Mouse (Mus musculus) thymus, postnatal 36 days (tissue): Measurements from ENCODE around the gene Man1a2.

Source experiments
- DNase-seq, 2 experiments: peaks; one replicate each; pipeline ENCODE4 v3.0.0; 2022; ENCODE audit warnings: mixed read lengths in 2 of 2

Man1a2 gene

DNA sequence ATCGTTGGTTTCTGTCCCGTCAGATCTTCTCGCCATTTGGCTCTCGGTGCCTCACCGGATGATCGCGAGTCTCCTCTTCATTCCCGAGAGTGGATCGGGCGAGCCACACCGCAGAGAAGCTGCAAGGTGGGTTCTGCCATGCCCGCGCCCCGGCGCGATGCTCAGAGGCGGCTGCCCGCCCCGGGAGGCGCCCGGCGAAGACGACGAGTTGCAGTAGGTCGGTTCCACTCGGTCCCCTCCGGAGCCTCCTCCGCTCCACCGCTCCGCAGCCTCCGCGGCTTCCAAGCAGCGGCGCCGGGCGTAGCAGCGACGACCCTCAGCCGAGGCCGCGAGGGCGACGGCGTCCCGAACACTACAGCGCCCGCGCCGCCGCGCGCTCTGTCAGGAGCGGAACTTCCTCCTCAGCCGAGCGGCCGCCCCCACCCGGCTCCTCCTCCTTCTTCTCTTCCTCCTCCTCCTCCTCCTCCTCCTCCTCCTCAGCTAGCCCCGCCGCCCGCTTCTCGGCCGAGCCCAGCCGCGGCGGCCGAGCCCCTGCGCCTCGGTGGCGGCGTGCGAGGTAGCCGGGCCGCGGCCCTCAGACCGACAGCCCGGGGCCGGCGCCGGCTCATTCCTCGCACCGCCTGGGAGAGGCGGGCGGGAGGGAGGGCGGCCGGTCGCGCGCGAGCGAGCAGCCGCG lies at the start of gene Man1a2:
Gene Man1a2 (minus strand): TSS at position 417 of the 676 bp plus-strand sequence.
- DNase-seq: peak; percentile 91 to 94

DNA sequence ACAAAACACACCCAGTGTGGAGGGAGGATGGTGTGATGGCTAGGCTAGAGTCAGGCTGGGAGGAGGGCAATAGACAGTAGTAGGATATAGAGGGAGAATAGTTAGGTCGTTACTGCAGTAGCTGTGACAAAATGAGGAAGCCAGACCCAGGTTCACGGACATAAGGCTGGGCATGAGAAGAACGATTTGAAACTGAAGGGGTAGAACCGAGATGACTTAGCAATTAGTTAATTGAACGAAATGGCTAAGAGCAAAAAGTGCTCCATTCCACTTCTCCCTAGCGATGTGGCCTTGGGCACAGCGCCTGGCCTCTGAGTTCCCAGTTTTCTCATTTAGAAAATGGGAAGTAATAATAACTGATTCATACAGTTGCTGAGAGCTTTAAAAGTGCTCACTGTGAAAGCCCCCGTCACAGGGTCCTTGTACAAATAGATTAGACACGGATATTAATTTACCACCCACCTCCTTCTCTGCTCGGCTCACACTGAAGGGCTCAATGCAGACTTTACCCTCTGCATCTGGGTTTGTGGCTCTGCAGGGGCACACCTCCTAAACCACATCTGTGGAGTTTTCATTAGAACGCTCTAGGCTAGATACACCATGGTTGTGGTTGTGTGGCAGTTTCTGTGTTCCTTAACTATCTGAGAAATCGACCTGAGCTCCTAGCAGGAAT lies 49.3 kb upstream of the Man1a2 start:
- DNase-seq: no peak

DNA sequence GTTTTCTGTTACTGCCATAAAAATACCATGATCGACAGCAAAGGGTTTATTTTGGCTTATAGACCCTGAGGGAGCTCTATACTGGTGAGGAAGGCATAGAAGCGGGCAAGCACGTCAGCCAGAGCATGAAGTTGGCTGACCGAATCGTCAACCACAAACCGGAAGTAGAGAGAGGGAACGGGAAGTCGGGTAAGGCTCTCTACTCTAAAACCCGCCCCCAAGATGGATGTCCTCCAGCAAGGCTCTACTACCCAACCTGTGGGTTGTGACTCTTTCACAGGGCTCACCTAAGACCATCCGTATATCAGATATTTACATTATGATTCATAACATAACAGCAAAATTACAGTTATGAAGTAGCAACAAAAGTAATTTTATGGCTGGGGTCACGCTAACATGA lies 46.6 kb upstream of the Man1a2 start:
- DNase-seq: no peak

DNA sequence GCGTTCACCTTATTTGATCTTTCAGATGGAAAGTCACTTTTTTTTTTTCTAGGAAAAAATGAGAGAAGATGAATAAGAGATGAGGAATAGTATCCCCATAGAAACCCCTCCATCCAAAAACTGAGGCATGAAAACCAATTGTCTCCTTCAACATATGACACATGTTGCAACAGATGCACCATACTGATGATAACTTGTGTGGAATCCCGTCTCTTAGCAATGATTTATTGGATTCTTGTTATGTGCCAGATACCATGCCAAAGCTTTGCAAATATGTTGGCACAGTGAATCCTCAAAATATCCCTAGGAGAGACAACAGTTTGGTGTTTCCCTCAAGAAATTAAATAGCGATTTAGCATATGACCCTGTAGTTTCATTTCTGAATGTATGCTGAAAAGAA lies 46.0 kb upstream of the Man1a2 start:
- DNase-seq: no peak

DNA sequence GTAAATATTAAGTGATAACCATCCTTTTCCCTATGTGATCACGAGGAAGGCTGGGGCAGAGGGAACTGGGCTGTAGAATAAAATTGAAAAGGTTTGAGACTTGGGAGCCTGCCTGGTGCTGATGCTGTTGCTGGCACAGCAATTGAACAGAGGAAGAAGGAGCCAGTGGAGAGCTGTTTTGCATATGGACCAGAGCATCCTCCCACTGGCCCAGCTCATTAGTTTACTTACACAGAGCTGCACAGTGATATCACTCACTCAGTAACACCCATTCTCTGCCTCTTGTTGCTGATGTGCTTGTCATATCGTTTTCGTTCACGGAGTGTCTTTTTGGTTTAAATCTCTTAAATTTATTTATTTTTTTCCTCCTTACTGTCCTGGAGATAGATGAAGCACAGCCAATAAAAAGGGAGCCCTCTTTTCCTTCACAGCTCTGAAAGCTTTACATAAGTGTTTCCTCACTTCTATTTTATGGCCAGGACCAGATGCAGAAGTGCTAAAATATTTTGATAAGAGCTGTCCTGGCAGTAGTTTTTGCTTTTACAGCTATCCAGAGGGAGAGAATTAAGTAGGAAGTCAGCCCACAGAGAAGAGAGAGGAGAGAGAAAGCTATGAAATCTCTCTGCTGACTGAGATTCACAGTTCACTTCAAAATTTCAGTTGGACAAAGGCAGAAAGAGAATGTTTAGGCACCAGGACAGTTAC lies 42.9 kb upstream of the Man1a2 start:
- no peak for DNase-seq

DNA sequence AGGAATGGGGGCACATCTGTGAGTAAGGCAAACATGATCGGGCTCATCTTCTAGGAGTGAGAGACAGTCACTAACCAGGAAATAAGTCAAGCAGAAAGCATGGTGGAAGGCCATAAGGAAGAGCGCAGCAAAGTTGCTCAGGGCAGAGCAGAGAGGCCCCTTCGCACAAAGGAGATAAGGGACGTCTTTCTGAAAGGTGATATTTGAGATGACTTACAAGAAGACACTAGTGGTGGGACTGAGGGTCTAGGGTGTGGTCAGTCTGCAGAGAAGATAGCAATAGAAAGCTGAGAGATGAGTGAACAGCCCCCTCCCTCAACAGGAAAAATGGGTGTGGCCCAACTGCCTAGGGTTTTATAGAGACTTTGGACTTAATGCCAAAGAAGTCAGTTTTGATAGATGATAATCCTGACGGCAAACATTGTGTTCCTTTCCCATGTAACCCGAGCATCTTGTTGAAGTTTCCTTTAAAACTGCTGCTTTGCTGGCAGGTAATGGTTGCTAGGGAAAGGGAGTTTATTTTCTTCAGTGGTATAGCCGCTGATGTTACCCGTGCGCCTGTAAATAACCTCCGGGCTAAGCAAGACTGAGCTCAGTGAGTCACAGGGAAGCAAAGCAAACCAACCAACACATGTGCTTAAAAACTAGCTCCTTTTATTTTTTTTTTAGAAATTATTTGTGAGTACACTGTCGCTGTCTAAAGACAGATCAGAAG lies 40.8 kb upstream of the Man1a2 start:
- DNase-seq: no peak

DNA sequence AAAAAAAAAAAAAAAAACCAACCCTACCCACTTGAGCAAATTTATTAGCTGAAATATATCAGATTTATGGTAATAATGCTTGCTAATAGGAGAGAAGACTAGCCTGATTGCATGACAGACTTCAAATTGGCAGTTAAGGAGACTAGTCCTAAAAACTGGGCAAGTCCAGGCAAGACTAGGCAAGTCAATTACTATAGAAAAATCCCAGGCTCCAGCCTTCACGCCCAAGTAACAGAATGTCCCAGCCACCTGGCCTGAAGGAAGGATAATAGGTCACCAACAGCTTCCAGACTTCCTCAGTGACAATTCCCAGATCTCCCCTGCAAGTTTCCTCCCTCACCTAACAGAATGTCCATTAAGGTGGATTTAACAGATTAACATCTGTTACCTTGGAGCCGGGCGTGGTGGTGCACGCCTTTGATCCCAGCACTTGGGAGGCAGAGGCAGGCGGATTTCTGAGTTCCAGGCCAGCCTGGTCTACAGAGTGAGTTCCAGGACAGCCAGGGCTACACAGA lies 35.5 kb upstream of the Man1a2 start:
- no peak for DNase-seq

DNA sequence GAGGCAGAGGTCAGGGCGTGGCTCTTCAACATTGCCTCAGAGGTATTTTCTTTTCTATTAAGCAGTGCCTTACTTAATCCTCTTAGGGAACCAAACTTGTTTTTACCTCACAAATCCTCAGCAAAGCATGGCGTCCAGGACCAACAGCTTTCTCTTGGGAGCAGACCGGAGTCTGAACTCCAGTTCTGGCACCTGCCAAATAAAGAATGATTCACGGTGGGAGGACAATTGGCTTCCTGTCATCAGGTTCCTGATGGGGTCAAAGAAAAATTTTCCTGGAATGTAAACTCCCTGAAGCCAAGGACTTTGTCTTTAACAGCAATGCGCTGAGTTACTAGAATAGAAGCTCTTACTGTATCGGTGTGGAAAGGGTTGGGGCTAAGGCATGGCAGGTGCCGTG lies 30.9 kb upstream of the Man1a2 start:
- no peak for DNase-seq

DNA sequence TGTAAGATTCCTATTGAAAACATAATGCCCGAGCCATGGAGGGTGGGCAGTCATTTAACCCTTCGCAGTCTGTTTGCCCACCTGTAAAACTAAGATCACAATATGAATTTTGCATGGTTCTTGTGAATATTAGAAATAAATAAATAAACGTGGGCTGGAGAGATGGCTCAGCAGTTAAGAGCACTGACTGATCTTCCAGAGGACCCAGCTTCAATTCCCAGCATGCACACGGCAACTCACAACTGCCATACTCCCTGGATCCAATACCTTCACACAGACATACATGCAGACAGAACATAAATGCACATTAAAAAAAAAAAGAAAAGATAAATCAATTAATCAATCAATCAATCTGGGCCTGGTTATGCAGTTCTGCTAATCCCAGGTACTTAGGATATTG lies 30.1 kb upstream of the Man1a2 start:
- no peak for DNase-seq

DNA sequence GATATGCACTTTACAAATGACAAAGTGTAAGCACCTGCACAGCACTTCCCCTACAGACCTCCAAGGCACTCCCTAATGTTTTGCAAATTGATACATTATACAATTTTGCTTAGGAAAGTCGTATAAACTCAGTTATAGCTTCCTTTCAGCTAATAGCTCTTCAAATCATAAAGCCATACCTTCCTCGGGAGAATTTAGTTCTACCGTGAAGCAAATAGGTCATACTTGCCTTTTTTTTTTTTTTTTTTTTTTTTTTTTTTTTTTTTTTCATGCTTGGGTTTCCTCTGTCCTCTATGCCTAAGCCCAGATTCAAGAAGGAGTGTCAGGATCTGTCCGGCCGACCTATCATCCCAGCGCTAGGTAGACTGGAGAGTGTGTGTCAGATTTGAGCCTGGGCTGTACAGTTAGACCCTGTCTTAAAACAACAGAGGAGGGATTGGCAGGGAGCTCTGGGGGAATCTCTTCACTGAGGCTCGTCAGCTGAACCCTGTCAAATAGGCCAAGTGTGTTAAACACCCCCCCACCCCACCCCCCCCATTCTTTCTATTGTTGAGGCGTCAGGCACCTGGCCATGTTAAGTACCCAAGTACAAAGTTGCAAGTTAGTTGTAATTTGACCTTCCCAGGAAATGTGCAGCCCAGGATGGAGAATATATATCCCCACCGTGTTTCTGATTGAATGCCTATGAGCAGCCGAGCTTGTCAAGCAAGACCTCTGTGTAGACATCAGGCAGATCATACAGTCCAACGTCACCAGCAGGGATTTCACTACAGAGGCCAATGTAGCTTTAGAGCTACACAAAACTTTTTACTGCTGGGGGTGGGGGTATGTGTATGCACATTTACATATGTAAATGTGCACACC lies 28.1 kb upstream of the Man1a2 start:
- DNase-seq: no peak

DNA sequence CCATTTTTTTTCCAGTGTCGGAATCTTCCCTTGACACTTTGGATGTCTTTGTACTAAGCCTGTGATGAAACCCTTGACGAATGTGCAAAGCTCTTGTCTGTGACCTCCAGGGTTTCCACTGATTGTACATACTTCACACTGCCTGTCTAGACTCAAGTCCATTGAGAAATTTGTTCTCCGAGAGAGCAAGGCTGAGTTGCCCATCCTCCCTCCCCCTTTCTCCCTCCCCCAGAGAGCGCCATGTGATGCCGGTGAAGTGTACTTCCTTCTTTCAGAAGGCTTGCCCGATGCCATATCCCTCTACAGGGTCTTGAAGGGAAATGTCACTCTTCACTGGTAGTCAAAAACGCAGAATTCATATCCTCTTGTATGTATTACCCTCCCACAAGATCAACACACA lies 26.8 kb upstream of the Man1a2 start:
- DNase-seq: no peak

DNA sequence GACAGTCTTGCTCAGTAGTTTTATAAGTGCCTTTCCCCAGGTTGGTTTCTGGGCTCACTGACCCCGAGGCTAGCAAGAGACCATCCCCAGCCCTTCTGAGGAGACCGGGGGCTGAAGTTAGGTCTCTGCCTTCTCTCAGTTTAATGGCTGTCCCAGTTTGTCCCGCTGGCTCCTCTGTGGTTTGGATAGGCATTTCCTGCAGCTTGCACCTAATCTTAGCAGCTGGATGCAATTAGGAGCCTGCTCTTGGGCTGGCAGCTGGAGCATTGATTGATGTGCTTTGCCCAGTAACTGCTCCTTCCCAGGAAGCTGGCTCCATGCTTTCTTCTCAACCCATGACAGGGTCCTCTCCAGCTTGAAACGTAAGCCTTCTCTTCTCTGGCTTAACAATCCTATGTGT lies 26.2 kb upstream of the Man1a2 start:
- no peak for DNase-seq

DNA sequence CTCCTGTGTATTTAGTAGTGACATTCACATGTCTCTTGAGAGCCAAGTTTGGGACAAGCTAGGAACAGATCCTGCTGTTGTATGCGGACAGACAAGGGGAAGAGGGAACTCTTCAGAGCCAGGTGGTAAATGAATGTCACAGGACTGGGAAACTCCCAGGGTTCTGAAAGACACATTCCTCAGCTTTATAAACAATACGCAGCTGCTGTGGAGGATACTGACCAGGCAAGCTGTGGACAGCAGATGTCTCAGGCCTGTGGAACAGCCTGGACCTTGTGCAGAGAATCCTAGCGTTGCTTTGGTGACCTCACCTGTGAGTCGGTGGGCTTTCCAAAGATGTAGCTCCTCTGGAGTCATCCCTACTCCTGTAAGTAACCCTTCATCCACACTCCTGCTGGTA lies 21.8 kb upstream of the Man1a2 start:
- DNase-seq: no peak

DNA sequence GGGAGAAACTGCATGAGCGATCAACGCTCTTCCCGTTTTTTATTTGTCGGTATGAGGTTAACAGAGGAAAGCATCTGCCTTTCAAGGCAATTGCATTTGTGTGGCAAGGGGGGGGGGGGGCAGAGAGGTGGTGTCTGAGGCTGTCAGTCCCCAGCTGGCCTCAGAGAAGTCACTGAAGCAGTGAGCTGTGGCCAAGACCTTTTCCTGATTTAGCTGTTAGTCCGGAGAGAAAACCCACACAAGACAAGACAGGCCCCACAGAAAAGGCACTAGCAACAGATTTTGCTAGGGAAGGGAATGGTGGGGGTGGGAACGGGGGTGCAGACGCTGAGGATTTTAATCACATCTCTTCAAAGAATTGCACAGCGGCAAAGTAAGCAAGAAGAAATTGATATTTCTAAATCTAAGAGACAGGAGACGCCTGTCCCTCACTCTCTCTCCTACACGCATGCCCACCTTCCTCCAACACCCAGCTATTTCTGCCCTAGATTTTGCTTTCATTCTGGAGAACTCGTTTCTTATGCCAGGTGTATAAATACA lies 19.9 kb upstream of the Man1a2 start:
- DNase-seq: no peak

DNA sequence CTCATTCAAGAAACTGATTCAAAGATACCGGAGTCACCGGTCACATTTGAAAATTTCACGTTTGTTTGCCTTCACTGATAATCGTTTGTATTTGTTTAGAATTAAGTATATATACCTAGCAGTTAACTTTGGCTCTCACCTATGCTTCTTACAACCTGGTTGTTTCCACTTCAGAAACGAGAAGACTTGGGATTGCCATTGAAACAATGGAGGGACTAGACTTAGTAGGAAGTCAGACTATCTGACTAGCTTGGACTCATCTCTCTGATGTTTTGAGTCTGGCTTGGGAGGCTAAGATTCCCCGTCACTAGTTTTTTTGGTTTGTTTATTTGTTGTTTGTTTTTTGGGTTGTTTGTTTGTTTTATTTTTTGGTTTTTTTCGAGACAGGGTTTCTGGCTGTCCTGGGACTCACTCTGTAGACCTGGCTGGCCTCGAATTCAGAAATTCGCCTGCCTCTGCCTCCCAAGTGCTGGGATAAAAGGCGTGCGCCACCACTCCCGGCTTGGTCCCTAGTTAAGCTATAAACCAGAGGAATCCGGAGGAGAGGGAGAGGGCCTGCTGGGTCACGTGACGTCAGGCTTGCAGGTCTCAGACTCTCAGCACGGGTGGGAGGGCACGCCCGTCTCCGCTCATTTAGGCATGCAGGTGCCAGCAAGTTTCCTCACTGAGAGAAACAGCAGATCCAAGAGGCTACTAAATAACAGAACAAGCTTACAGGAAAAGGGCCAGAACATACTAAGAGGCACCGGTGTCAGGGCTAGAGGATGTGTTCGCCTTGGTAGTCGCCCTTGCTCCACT lies 18.7 kb upstream of the Man1a2 start:
- no peak for DNase-seq

DNA sequence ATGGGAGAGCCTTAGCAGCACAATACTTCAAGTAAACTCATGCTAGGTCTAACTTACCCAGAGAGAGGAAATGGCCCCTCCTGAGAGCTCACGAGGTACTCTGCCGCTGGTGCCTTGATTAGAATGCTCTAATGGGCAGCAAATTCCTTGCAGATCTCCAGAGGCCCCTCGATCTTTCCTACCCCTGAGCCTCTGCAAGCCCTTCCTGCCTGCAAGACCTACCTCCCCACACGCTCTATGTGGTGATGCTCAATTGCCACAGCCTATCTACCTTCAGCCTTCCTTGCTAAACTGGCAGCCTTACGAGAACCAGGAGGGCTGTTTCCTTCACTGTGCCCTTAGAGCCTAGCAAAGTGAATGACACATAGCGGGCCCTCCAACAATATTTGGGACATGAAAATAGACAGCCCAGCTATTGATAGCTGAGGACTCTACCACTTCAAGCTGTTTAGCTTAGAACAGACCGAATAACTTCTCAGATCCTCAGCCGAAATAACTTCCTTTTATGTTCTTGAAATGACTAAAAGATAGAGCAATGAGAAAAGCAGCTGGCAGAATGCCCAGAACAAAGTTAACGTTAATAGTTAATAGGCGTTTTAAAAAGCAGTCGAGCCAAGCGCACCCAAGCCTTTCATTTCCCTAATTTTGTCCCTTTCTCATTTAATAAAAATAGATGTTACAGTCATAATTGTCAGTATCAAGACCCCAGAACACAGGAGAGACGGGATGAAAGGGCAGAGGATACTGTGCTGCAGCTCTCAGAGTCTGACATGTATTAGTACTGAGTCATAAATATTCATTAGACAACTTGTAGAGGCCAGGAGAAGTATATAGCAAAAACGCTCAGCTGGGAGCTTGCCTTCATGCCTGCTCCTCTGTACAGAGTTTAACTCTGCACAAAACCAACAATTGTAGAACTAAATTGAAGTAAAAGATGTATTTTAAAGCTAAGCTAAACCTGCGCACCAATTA lies 17.9 kb upstream of the Man1a2 start:
- DNase-seq: no peak

DNA sequence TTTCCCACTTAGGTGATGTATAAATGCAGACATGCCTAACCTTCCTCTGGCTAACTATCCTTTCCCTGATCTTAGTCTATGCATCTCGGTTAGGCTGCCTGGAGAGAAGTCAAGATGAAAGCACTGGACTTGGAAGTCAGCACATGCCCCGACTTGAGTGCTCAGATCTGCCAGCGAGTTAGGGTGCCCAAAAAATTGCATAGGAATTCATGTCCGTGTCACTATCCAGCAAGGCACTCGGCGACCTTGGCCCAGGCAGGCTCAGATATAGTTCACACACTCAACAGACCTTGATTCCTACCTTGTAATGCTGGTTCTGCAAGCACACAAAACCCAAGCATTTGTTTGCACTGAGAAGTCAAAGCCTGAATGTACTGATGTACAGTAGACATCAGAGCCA lies 3.4 kb upstream of the Man1a2 start:
- no peak for DNase-seq

DNA sequence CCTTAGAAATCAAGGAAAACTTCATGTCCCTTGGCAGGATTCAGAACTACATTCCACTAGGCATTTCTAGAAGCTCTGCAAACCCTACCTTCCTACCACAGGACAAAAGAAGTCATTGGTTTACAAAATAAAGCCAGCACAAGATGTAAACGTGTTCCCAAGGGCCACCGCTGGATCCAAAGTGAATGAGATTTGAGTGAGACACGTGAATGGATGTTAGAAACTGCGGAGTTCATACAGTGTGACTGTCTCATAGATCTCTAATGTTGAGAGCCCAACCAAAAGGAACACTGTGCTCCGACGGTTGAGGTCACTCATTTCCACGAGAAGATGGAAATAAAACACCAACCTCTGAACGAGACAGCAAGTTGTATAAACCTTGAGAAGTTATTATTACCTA lies 1.5 kb upstream of the Man1a2 start:
- DNase-seq: no peak

DNA sequence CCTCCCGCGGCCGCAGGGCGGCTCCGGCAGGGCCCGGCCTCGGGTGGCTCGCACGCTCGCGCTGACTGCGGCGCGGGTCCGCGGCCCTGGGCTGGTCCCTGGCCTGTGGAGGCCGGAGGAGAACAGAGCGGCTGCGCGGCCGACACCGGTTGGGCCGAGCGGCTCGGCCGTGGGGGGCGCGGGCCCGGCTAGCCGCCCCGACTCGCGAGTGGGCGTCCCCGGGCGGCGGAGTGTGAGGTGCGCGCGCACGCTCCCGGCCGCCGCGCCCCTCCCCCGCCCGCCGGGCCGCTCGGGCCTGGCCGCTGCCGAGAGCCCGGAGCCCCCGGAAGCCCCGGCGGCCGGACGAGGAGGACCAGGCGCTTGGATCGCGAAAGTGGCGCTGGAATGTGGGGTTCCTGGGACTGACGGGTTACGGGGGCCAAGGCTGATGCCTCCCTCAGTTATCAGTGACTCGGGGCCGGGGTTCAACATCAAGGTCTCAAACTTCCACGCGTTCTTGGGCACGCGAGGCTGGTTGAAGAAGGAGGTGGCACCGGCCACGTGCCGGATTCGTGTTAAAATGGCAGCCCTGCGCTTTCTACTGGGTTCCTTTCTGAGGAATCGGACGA lies 564 bp upstream of the Man1a2 start:
- DNase-seq: peak; percentile 79 to 80
